ENCODE assay signal across 8 mouse cellular contexts in genomic region chr10:68902670-68903069, GRCm38 (mm10).
DNase-seq lines count a peak whose midpoint lies in the region; ATAC-seq and TF ChIP-seq lines count a peak whose summit lies in the region.

No protein-coding gene starts in this region.

- peak; percentile 35; the same call in 1 of the 2 replicates for TF ChIP-seq CTCF in cerebellum, adult 2 months (IDR thresholded peaks at IDR 0.05; ENCODE audit: borderline replicate concordance, insufficient read depth, low read depth, low read length)

- DNase-seq in liver (peak; percentile 9), MN1 (ENCODE audit: low spot score) (peak; percentile 6)
- DNase-seq in cerebellum, adult 2 months: peak; percentile 17
- peak; percentile 36 for DNase-seq in gastrocnemius, postnatal 10 days
- DNase-seq in layer of hippocampus, postnatal 10 days (ENCODE audit: low spot score in 2 of 2): peak; percentile 55 to 74
- DNase-seq in retina, adult 2 months (ENCODE audit: low read depth, low spot score): peak; percentile 23

- TF ChIP-seq POLR2A in cerebellum, adult 2 months (IDR thresholded peaks at IDR 0.05; ENCODE audit: borderline replicate concordance, insufficient read depth, low read length): no peak

- no peaks in the 10 kb centered on the region for H3K4me1 ChIP-seq in liver, embryonic 12.5 days
- no peaks in the 10 kb centered on the region for H3K4me1 ChIP-seq in cerebellum, adult 2 months (ENCODE audit: control insufficient read depth, insufficient read depth, low read length)

- H3K36me3 ChIP-seq in liver, embryonic 12.5 days: no peaks in the 10 kb centered on the region

- ATAC-seq in liver, embryonic 12.5 days: no peak
- ATAC-seq in granulocyte monocyte progenitor cell, adult 5-6 weeks (replicated peaks; ENCODE audit: poor library complexity, severe bottlenecking): no peak

- WGBS in liver, embryonic 12.5 days (ENCODE audit: insufficient replicate concordance): 25% methylated on average over 3 of the region's 3 CpGs
- WGBS in cerebellum, adult 2 months: 20% methylated on average over 3 of the region's 3 CpGs

- no peak overlapping the region for H3K27ac ChIP-seq in liver, embryonic 12.5 days
- no peak overlapping the region for H3K27ac ChIP-seq in cerebellum, adult 2 months (ENCODE audit: insufficient read depth, low read length)

- no peak overlapping the region for H3K4me2 ChIP-seq in liver, embryonic 12.5 days

- no peaks in the 10 kb centered on the region for H3K27me3 ChIP-seq in liver, embryonic 12.5 days (replicated peaks)
- no peaks in the 10 kb centered on the region for H3K27me3 ChIP-seq in cerebellum, adult 2 months (ENCODE audit: control insufficient read depth, insufficient read depth, low read length)

- H3K4me3 ChIP-seq in liver, embryonic 12.5 days: no peak overlapping the region
- no peak overlapping the region for H3K4me3 ChIP-seq in cerebellum, adult 2 months (replicated peaks; ENCODE audit: insufficient read depth, low read depth, low read length)

- H3K9ac ChIP-seq in liver, embryonic 12.5 days: no peak overlapping the region

- H3K9me3 ChIP-seq in liver, embryonic 12.5 days (replicated peaks): no peaks in the 10 kb centered on the region

Comparison
In these comparisons a context has a peak if more than half of its experiments do, and no peak if none do; other contexts are left out.
1. DNase-seq: peak in every context shown above with its lines; median percentile 64 in layer of hippocampus, postnatal 10 days; 36 in gastrocnemius, postnatal 10 days; 23 in retina, adult 2 months; 17 in cerebellum, adult 2 months; 9 in liver; 6 in MN1.